Mouse (Mus musculus): ENCODE measurements around the gene Snx10. TPM values are rescaled to one million over a fixed set of nuclear protein-coding genes. Genes with fewer than 3 reads are reported as not detected.

Gene Snx10
- polyA plus RNA-seq, 1 experiment: 0.33 TPM

DNA sequence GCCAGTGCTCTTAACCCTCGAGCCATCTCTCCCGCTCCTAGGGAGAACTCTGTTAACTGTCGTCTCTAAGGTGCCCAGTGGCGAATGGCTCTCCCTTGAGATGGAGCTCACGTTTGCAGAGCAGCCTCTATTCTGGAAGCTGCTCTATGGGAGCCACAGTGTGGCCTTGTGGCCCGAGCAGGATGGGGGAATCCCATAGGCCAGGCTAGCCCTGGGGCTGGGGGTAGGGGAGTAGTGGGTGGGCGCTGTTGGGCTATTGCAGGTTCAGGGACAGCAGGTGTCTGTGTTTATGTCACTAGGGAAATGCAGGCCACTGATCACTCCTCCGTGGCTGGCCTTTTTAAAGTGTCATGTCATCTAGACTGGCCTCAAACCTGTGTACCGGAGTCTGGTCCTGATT is 58.4 kb downstream of the Snx10 start:
- Histone ChIP-seq H3K4me3 (ENCODE audit: low read depth, low read length) (no peak overlapping the region), H3K4me1 (ENCODE audit: control insufficient read depth, insufficient read depth, insufficient read length, low read length) (no peaks in the 10 kb centered on the region), H3K27ac (ENCODE audit: insufficient read depth, low read depth, low read length) (no peak overlapping the region), H3K36me3 (ENCODE audit: control insufficient read depth, insufficient read depth, low read length) (peaks cover 8% of the 10 kb centered on the region), H3K27me3 (ENCODE audit: control insufficient read depth, insufficient read depth, low read length) (no peaks in the 10 kb centered on the region)
- TF ChIP-seq POLR2A (IDR thresholded peaks at IDR 0.05; ENCODE audit: low read depth, low read length): no peak
- TF ChIP-seq CTCF (IDR thresholded peaks at IDR 0.05; ENCODE audit: extremely low read depth, insufficient read length, insufficient replicate concordance, low read depth, low read length): no peak
- 94% methylated on average over 9 of the region's 9 CpGs for WGBS

DNA sequence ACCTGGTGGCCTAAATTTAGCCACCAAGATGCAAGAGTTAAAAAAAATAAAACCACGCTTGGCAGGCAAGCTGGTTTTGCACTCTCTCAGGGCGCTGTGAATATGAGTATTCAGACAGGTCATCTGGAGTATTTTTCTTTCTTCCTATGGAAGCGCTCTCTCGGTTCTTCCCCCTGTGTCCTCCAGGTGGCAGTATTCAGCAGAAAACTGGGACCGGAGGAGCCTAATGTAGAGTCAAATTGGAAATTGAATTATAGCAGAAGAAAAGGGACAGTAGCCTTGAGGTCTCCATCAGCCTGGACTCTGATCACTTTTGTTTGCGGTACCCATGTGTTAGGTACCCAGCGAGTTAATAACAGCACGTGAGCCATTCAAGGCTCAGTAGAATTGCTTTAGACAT is 62.3 kb downstream of the Snx10 start:
- TF ChIP-seq CTCF (IDR thresholded peaks at IDR 0.05; ENCODE audit: extremely low read depth, insufficient read length, insufficient replicate concordance, low read depth, low read length): peak; percentile 80; the same call in 1 of the 2 replicates
- TF ChIP-seq POLR2A (IDR thresholded peaks at IDR 0.05; ENCODE audit: low read depth, low read length): no peak
- WGBS: 19% methylated on average over 8 of the region's 8 CpGs
- Histone ChIP-seq H3K4me1 (ENCODE audit: control insufficient read depth, insufficient read depth, insufficient read length, low read length) (no peaks in the 10 kb centered on the region), H3K27me3 (ENCODE audit: control insufficient read depth, insufficient read depth, low read length) (no peaks in the 10 kb centered on the region), H3K4me3 (ENCODE audit: low read depth, low read length) (no peak overlapping the region), H3K27ac (ENCODE audit: insufficient read depth, low read depth, low read length) (no peak overlapping the region), H3K36me3 (ENCODE audit: control insufficient read depth, insufficient read depth, low read length) (peaks cover 10% of the 10 kb centered on the region)

DNA sequence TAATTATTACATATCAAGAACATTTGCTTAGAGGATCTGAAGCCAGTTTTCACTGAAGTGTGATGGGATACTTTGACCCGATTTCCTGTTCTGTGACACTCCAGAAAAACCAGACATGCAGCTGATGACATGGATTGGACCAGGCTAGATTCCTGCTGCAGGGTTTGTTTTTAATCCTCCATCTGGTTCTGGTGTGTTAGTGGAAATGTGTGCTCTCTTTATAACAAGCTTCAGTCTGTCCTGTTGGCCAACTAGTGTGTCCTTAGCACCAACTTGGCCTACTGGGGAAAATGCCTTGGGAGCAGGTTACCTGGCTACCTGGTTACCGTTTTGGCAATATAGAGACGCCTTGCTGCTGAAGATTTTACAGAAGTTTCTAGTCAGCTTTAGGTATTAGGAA is 63.6 kb downstream of the Snx10 start:
- no peak overlapping the region for H3K27ac ChIP-seq (ENCODE audit: insufficient read depth, low read depth, low read length)
- H3K4me1 ChIP-seq (ENCODE audit: control insufficient read depth, insufficient read depth, insufficient read length, low read length): 0 out of 2 replicates have a peak, but pooled peaks cover under 1% of the 10 kb centered on the region
- no peak overlapping the region for H3K4me3 ChIP-seq (ENCODE audit: low read depth, low read length)
- WGBS: 97% methylated on average over 3 of the region's 3 CpGs
- TF ChIP-seq CTCF (IDR thresholded peaks at IDR 0.05; ENCODE audit: extremely low read depth, insufficient read length, insufficient replicate concordance, low read depth, low read length) (no peak), POLR2A (IDR thresholded peaks at IDR 0.05; ENCODE audit: low read depth, low read length) (no peak)
- H3K27me3 ChIP-seq (ENCODE audit: control insufficient read depth, insufficient read depth, low read length): no peaks in the 10 kb centered on the region
- peaks cover 10% of the 10 kb centered on the region for H3K36me3 ChIP-seq (ENCODE audit: control insufficient read depth, insufficient read depth, low read length)

DNA sequence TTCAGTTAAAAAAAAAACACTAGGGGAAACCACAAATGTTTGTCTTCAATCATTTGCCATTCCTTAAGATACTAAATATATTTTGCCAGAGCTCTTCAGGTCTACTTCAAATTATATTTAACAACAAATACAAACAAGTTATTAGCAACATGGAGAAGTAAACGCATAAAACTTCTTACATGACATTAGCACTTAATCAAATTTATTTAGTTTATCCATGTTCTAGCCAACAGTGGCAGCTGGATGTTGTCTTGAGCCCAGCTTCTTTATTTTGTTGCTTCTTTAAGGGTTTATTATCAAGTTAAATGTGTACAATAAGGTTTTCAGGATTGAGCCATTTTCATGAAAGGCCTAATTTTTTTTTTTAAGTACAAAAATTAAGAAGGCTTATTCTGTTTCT is 67.6 kb downstream of the Snx10 start:
- Histone ChIP-seq H3K27me3 (ENCODE audit: control insufficient read depth, insufficient read depth, low read length) (no peaks in the 10 kb centered on the region), H3K27ac (ENCODE audit: insufficient read depth, low read depth, low read length) (no peak overlapping the region), H3K4me3 (ENCODE audit: low read depth, low read length) (no peak overlapping the region), H3K36me3 (ENCODE audit: control insufficient read depth, insufficient read depth, low read length) (peaks cover 2% of the 10 kb centered on the region; the same call in 1 of the 2 replicates), H3K4me1 (ENCODE audit: control insufficient read depth, insufficient read depth, insufficient read length, low read length) (peaks cover 9% of the 10 kb centered on the region; the same call in 1 of the 2 replicates)
- TF ChIP-seq CTCF (IDR thresholded peaks at IDR 0.05; ENCODE audit: extremely low read depth, insufficient read length, insufficient replicate concordance, low read depth, low read length): no peak
- no peak for TF ChIP-seq POLR2A (IDR thresholded peaks at IDR 0.05; ENCODE audit: low read depth, low read length)
- 82% methylated on average over 1 of the region's 1 CpGs for WGBS

DNA sequence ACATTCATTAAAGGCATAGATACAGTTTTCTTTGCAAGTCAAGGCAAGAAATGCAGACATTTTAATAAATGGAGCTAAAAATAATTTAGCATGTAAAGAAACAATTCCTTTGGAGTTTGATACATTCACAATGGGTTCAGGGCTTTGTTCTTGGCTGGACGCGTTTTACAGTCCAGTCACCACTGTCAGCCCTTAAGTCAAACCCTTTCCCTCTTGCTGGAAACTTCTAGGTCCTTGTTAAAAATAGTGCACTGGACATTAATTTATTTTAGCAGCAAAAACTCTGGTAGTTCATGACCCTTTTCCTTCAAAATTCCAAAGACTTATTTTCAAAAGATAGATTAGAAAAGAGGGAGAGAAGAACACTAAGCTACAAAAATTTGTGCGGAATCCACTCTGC is 68.1 kb downstream of the Snx10 start:
- 92% methylated on average over 3 of the region's 3 CpGs for WGBS
- TF ChIP-seq POLR2A (IDR thresholded peaks at IDR 0.05; ENCODE audit: low read depth, low read length): no peak
- TF ChIP-seq CTCF (IDR thresholded peaks at IDR 0.05; ENCODE audit: extremely low read depth, insufficient read length, insufficient replicate concordance, low read depth, low read length): no peak
- no peak overlapping the region for H3K4me3 ChIP-seq (ENCODE audit: low read depth, low read length)
- H3K27me3 ChIP-seq (ENCODE audit: control insufficient read depth, insufficient read depth, low read length): no peaks in the 10 kb centered on the region
- H3K36me3 ChIP-seq (ENCODE audit: control insufficient read depth, insufficient read depth, low read length): peaks cover 2% of the 10 kb centered on the region; the same call in 1 of the 2 replicates
- H3K27ac ChIP-seq (ENCODE audit: insufficient read depth, low read depth, low read length): no peak overlapping the region
- peaks cover 11% of the 10 kb centered on the region; the same call in 1 of the 2 replicates for H3K4me1 ChIP-seq (ENCODE audit: control insufficient read depth, insufficient read depth, insufficient read length, low read length)

DNA sequence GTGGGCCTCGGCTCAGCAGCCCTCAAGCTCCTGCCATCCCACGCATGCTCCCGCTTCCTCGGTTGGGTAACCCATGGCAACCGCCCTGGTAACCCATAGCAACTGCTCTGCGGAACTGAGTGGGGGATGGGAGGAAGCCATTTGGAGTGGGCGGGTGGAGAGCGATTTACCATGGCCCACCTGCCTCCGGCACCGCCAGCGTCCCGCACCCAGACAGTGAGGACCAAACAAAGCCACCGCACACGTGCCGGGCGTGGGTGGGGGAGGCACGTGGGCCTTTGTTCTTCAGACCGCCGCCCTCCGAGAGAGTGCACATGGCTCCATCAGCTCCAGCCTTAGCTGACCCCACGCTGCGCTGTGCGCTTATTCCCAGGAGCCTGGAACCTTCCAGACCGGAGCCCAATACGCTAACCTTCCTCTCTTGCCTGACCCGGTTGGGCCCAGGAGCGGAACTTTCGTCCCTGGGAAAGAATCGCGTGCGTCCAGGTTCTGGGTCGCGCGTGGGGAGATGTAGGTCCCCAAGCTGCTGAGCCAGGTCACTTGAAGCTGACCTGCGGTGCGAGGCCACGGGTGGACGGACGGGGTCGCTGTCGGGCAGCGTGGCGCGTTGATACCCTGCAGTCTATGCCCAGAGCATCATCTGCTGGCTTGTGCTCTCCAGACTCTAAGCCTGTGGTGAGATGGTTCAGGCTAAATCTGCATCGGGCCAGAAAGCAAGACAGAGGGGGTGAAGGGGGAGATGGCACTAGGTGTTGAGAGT is 68.8 kb downstream of the Snx10 start:
- H3K4me3 ChIP-seq (ENCODE audit: low read depth, low read length): peak overlapping the region; percentile 31
- H3K27me3 ChIP-seq (ENCODE audit: control insufficient read depth, insufficient read depth, low read length): no peaks in the 10 kb centered on the region
- peaks cover 2% of the 10 kb centered on the region; the same call in 1 of the 2 replicates for H3K36me3 ChIP-seq (ENCODE audit: control insufficient read depth, insufficient read depth, low read length)
- no peak for TF ChIP-seq POLR2A (IDR thresholded peaks at IDR 0.05; ENCODE audit: low read depth, low read length)
- peak; percentile 42; the same call in 1 of the 2 replicates for TF ChIP-seq CTCF (IDR thresholded peaks at IDR 0.05; ENCODE audit: extremely low read depth, insufficient read length, insufficient replicate concordance, low read depth, low read length)
- no peak overlapping the region for H3K27ac ChIP-seq (ENCODE audit: insufficient read depth, low read depth, low read length)
- WGBS: 63% methylated on average over 45 of the region's 45 CpGs
- H3K4me1 ChIP-seq (ENCODE audit: control insufficient read depth, insufficient read depth, insufficient read length, low read length): peaks cover 11% of the 10 kb centered on the region; the same call in 1 of the 2 replicates

DNA sequence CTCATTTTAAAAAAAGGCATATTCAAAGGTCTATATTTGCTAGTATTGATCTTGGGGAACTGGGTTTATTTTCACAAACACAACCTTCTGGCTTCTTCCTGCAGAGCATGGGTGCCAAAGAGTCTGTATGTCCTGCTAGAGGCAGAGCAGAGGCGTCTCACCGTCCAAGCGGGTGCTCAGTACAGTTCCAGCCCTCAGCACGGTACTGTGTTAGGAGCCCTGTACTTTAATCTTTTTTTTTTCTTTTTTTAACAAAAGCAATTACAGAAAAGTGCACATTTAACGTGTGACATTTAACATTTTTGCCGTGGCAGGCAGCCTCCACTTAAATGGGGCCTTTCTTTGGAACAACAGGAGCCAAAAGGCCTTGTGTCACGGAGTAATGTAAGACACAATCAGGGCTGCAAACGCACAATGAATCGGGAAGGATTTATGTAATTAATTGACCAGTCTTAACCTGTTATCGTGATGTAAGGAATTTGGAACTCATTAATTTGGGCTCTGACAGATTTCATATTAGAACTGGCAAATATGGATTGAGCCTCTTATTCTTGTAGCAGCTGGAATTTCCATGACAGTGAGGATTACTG is 69.8 kb downstream of the Snx10 start:
- H3K4me3 ChIP-seq (ENCODE audit: low read depth, low read length): no peak overlapping the region
- H3K27me3 ChIP-seq (ENCODE audit: control insufficient read depth, insufficient read depth, low read length): no peaks in the 10 kb centered on the region
- no peak for TF ChIP-seq CTCF (IDR thresholded peaks at IDR 0.05; ENCODE audit: extremely low read depth, insufficient read length, insufficient replicate concordance, low read depth, low read length)
- TF ChIP-seq POLR2A (IDR thresholded peaks at IDR 0.05; ENCODE audit: low read depth, low read length): no peak
- peaks cover 11% of the 10 kb centered on the region; the same call in 1 of the 2 replicates for H3K4me1 ChIP-seq (ENCODE audit: control insufficient read depth, insufficient read depth, insufficient read length, low read length)
- H3K27ac ChIP-seq (ENCODE audit: insufficient read depth, low read depth, low read length): no peak overlapping the region
- 92% methylated on average over 10 of the region's 10 CpGs for WGBS
- no peaks in the 10 kb centered on the region for H3K36me3 ChIP-seq (ENCODE audit: control insufficient read depth, insufficient read depth, low read length)
